Mouse (Mus musculus) myocyte (in vitro differentiated cells): ENCODE measurements around the gene Eif5b.

Experiments
- CEBPB ChIP-seq: IDR thresholded peaks from 2 replicates; pipeline ENCODE4 v1.6.1; 2011; ENCODE audit warnings: mild to moderate bottlenecking, moderate library complexity; ENCODE audit not compliant: poor library complexity, insufficient read depth, severe bottlenecking
- E2F4 ChIP-seq: IDR thresholded peaks from one replicate; pipeline ENCODE4 v1.6.1; 2011; ENCODE audit warnings: mild to moderate bottlenecking, control low read depth, moderate library complexity; ENCODE audit not compliant: insufficient read depth
- MAX ChIP-seq: IDR thresholded peaks from one replicate; pipeline ENCODE4 v1.6.1; 2011; ENCODE audit warnings: low read depth, mild to moderate bottlenecking, control low read depth
- MYOD1 ChIP-seq, 3 experiments: IDR thresholded peaks; one replicate each; pipeline ENCODE4 v1.6.1; 2011; ENCODE audit warnings: control low read depth in 2 of 3, low read depth in 2 of 3, mild to moderate bottlenecking in 2 of 3, moderate library complexity in 1 of 3; ENCODE audit not compliant: insufficient read length in 2 of 3, control insufficient read depth in 1 of 3
- MYOG ChIP-seq, 3 experiments: IDR thresholded peaks; one replicate each; pipeline ENCODE4 v1.6.1; 2011; ENCODE audit warnings: control low read depth in 2 of 3, low read depth in 2 of 3, mild to moderate bottlenecking in 2 of 3; ENCODE audit not compliant: insufficient read length in 2 of 3, control insufficient read depth in 1 of 3, insufficient read depth in 1 of 3
- POLR2A ChIP-seq: IDR thresholded peaks from one replicate; pipeline ENCODE4 v1.6.1; 2011; ENCODE audit warnings: low read depth, mild to moderate bottlenecking, control low read depth, moderate library complexity; ENCODE audit not compliant: insufficient read length
- POLR2AphosphoS2 ChIP-seq: IDR thresholded peaks from one replicate; pipeline ENCODE4 v1.6.1; 2011; ENCODE audit warnings: low read depth, control low read depth; ENCODE audit not compliant: insufficient read length
- REST ChIP-seq: IDR thresholded peaks from one replicate; pipeline ENCODE4 v1.6.1; 2011; ENCODE audit warnings: mild to moderate bottlenecking, control low read depth, moderate library complexity; ENCODE audit not compliant: insufficient read depth, insufficient read length
- SRF ChIP-seq: IDR thresholded peaks from one replicate; pipeline ENCODE4 v1.6.1; 2011; ENCODE audit warnings: low read depth; ENCODE audit not compliant: control insufficient read depth, insufficient read length
- TCF12 ChIP-seq: IDR thresholded peaks from one replicate; pipeline ENCODE4 v1.6.1; 2011; ENCODE audit warnings: mild to moderate bottlenecking, control low read depth; ENCODE audit not compliant: poor library complexity, insufficient read depth, severe bottlenecking
- TCF3 ChIP-seq: IDR thresholded peaks from one replicate; pipeline ENCODE4 v1.6.1; 2011; ENCODE audit warnings: low read depth, control low read depth; ENCODE audit not compliant: insufficient read length
- USF1 ChIP-seq: IDR thresholded peaks from one replicate; pipeline ENCODE4 v1.6.1; 2011; ENCODE audit warnings: low read depth, mild to moderate bottlenecking, control low read depth, moderate library complexity

GRCm38 (mm10) chr1:37987856-37988255 lies 10.0 kb upstream of the Eif5b start:
- no peak for TF ChIP-seq USF1
- TF ChIP-seq POLR2A: no peak
- no peak for TF ChIP-seq TCF3
- no peak for TF ChIP-seq MYOD1 (IDR thresholded peaks at IDR 0.05; ENCODE audit: control insufficient read depth in 1 of 3, insufficient read length in 2 of 3, low read depth in 2 of 3)
- no peak for TF ChIP-seq E2F4
- no peak for TF ChIP-seq MAX
- no peak for TF ChIP-seq SRF
- no peak for TF ChIP-seq POLR2AphosphoS2
- TF ChIP-seq TCF12: no peak
- no peak for TF ChIP-seq CEBPB
- TF ChIP-seq REST: no peak
- TF ChIP-seq MYOG (IDR thresholded peaks at IDR 0.05; ENCODE audit: control insufficient read depth in 1 of 3, insufficient read depth in 1 of 3, insufficient read length in 2 of 3, low read depth in 2 of 3): no peak
